Mouse (Mus musculus) liver, adult 10 weeks (tissue): ENCODE measurements around the gene Gm3298. TPM values are rescaled to one million over a fixed set of nuclear protein-coding genes. Genes with fewer than 3 reads are reported as not detected.

ENCODE experiments used
- polyA plus RNA-seq: library from polyadenylated mRNA; stranded (reverse); fragments of 350-450 nt; fragmentation: Illumina TruSeq; extraction: RNeasy Lipid Tissue Mini Kit (QIAGEN cat#74804); gene quantifications from one replicate; pipeline ENCODE4 v1.2.3, GENCODE M21; 2014; ENCODE audit warnings: low read depth, low replicate concordance

The Gm3298 gene
- not detected for polyA plus RNA-seq

GRCm38 (mm10) chr14:5015591-5015990 lies at the start of gene Gm3298:
Gene Gm3298 (plus strand): TSS chr14:5015891.

DNA sequence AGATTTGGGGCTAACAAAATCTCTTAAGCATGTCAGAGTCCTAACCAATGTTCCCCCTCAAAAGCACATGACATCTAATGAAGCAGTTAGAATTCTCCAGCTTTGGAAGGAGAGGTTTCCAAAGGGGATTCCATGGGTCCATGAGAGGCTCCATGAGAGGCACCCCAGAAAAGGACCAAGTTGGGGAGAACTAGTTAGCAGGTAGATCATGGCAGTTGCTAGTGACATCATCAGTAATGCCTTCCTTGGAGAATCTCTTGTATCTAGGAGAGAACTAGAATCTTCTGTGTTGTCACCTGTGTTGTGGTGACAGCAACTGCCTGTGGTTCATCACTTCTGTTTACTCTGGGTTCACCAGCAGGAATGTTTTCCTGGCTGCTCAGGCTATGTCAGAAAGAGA lies 32.1 kb upstream of the Gm3298 start, which contains the start of gene Gm8297:
Gene Gm8297, plus strand, starts transcription at position 301 of the 400 bp plus-strand sequence.

GRCm38 (mm10) chr14:5050329-5050728 lies 34.6 kb downstream of the Gm3298 start, which contains the start of gene 4930555G01Rik:
Gene 4930555G01Rik (plus strand): TSS chr14:5050629.

Other genes with a start within 250 kb of the Gm3298 start
- not detected for gene Gm9602, start 239.6 kb upstream of the Gm3298 start, polyA plus RNA-seq
- gene Gm3269, start 177.8 kb upstream of the Gm3298 start, polyA plus RNA-seq: not detected
- gene Gm3264, start 160.3 kb upstream of the Gm3298 start, polyA plus RNA-seq: not detected
- not detected for gene Gm3278, start 123.5 kb upstream of the Gm3298 start, polyA plus RNA-seq
- not detected for gene Gm8297, start 32.0 kb upstream of the Gm3298 start, polyA plus RNA-seq
- gene 4930555G01Rik, start 34.7 kb downstream of the Gm3298 start, polyA plus RNA-seq: not detected
- not detected for gene Gm8281, start 55.1 kb downstream of the Gm3298 start, polyA plus RNA-seq
- gene Gm8279, start 115.6 kb downstream of the Gm3298 start, polyA plus RNA-seq: not detected
- not detected for gene Gm3317, start 148.6 kb downstream of the Gm3298 start, polyA plus RNA-seq
- gene Gm8271, start 169.9 kb downstream of the Gm3298 start, polyA plus RNA-seq: not detected
- not detected for gene Gm3526, start 244.7 kb downstream of the Gm3298 start, polyA plus RNA-seq